ENCODE assay signal across 8 mouse cellular contexts in the genomic region with DNA sequence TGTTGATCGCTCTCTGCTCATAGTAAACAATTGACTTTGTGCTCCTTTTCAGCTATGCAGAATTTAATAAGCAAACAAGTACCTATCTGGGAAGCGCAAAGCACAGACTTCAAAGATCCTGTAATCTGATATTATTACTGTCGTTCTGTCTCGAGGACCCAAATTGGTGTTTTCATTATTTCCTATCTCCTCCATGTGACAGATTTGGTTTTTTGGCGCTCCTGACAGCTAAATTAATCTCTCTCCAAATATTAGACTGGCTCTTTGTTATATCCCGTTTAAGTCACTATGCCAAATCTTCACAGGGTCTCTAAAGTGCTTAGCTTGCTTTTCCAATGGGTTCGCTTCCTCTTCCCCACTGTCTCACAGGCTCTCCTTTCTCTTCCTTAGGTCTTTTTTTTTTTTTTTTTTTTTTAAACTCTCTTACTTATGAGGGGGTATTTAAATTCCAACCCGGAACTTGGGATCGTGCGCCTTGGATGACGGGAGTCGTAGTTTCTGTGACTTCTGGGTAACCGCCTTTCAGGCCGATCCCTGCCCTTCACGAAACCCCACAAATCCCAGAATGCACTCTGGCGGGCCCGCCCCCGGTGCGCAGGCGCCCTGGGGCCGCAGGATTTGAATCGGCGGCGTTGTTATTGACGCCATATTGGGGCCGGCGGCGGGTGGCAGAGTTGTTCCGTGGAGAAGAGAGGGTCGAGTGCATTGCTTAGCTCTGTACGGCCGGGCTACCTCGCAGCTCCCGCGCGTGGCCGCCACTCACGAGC. TPM values are rescaled to one million over a fixed set of nuclear protein-coding genes. Genes with fewer than 3 reads are reported as not detected.
DNase-seq lines count a peak whose midpoint lies in the region; ATAC-seq and TF ChIP-seq lines count a peak whose summit lies in the region.

No protein-coding gene starts in this region.

- TF ChIP-seq CTCF in kidney, adult 2 months (conservative IDR thresholded peaks at IDR 0.05; ENCODE audit: insufficient read depth, insufficient read length, low read depth, low read length): no peak
- TF ChIP-seq CTCF in spleen, adult 2 months (IDR thresholded peaks at IDR 0.05; ENCODE audit: extremely low read depth, insufficient read depth, insufficient read length, insufficient replicate concordance): no peak

- ATAC-seq in embryonic facial prominence, embryonic 13.5 days (ENCODE audit: insufficient number of reproducible peaks, insufficient read depth, low FRiP score, low TSS enrichment, low read depth): peak; percentile 91
- peak; percentile 96 for ATAC-seq in limb, embryonic 12.5 days (ENCODE audit: insufficient number of reproducible peaks, insufficient read depth, low FRiP score, low TSS enrichment, low read depth)
- ATAC-seq in midbrain, embryonic 15.5 days (replicated peaks): peak; percentile 95

- H3K27me3 ChIP-seq in embryonic facial prominence, embryonic 13.5 days: no peaks in the 10 kb centered on the region
- H3K27me3 ChIP-seq in kidney, adult 2 months (replicated peaks; ENCODE audit: control insufficient read depth, insufficient read depth, low read length): no peaks in the 10 kb centered on the region
- no peaks in the 10 kb centered on the region for H3K27me3 ChIP-seq in limb, embryonic 12.5 days
- H3K27me3 ChIP-seq in midbrain, embryonic 15.5 days (replicated peaks): no peaks in the 10 kb centered on the region
- no peaks in the 10 kb centered on the region; the same call in 1 of the 2 replicates for H3K27me3 ChIP-seq in spleen, adult 2 months (ENCODE audit: control insufficient read depth, insufficient read depth, low read length)

- DNase-seq in 3134 (ENCODE audit: extremely low read depth, insufficient read length, low spot score): peak; percentile 99
- peak; percentile 98 for DNase-seq in adrenal gland, postnatal 36 days
- DNase-seq in heart, adult 18-20 months: peak; percentile 98 to 99
- DNase-seq in kidney, adult 2 months: peak; percentile 99
- DNase-seq in spleen, adult 2 months (ENCODE audit: low read depth in 1 of 2, low spot score in 2 of 2): peak; percentile 85 to 96

- H3K9ac ChIP-seq in embryonic facial prominence, embryonic 13.5 days: peak overlapping the region; percentile 98
- H3K9ac ChIP-seq in limb, embryonic 12.5 days (replicated peaks): peak overlapping the region; percentile 97
- H3K9ac ChIP-seq in midbrain, embryonic 15.5 days: peak overlapping the region; percentile 99

- H3K4me1 ChIP-seq in embryonic facial prominence, embryonic 13.5 days: peaks cover 6% of the 10 kb centered on the region
- peaks cover 9% of the 10 kb centered on the region for H3K4me1 ChIP-seq in kidney, adult 2 months (ENCODE audit: control insufficient read depth, insufficient read depth, low read length)
- peaks cover 14% of the 10 kb centered on the region for H3K4me1 ChIP-seq in limb, embryonic 12.5 days (replicated peaks)
- peaks cover 23% of the 10 kb centered on the region for H3K4me1 ChIP-seq in midbrain, embryonic 15.5 days
- H3K4me1 ChIP-seq in spleen, adult 2 months (ENCODE audit: control insufficient read depth, insufficient read depth, insufficient read length): peaks cover 2% of the 10 kb centered on the region; the same call in 1 of the 2 replicates

- no peaks in the 10 kb centered on the region for H3K9me3 ChIP-seq in embryonic facial prominence, embryonic 13.5 days
- H3K9me3 ChIP-seq in limb, embryonic 12.5 days: no peaks in the 10 kb centered on the region
- H3K9me3 ChIP-seq in midbrain, embryonic 15.5 days: no peaks in the 10 kb centered on the region

- 2% methylated on average over 38 of the region's 38 CpGs for WGBS in embryonic facial prominence, embryonic 13.5 days
- WGBS in kidney, adult 2 months: 2% methylated on average over 38 of the region's 38 CpGs
- 3% methylated on average over 38 of the region's 38 CpGs for WGBS in limb, embryonic 12.5 days
- WGBS in midbrain, embryonic 15.5 days: 2% methylated on average over 38 of the region's 38 CpGs
- WGBS in spleen, adult 2 months: 3% methylated on average over 38 of the region's 38 CpGs

- H3K36me3 ChIP-seq in embryonic facial prominence, embryonic 13.5 days: peaks cover under 1% of the 10 kb centered on the region; the same call in 1 of the 2 replicates
- no peaks in the 10 kb centered on the region for H3K36me3 ChIP-seq in kidney, adult 2 months (ENCODE audit: control insufficient read depth, insufficient read depth, low read length)
- peaks cover under 1% of the 10 kb centered on the region; the same call in 1 of the 2 replicates for H3K36me3 ChIP-seq in limb, embryonic 12.5 days
- no peaks in the 10 kb centered on the region for H3K36me3 ChIP-seq in midbrain, embryonic 15.5 days (replicated peaks)
- no peaks in the 10 kb centered on the region for H3K36me3 ChIP-seq in spleen, adult 2 months (ENCODE audit: control insufficient read depth, insufficient read depth, low read length)

- peak; percentile 68 for TF ChIP-seq POLR2A in kidney, adult 2 months (IDR thresholded peaks at IDR 0.05; ENCODE audit: low read depth, low read length)
- peak; percentile 40; the same call in 1 of the 2 replicates for TF ChIP-seq POLR2A in spleen, adult 2 months (IDR thresholded peaks at IDR 0.05; ENCODE audit: low read depth, low read length)

- H3K4me3 ChIP-seq in embryonic facial prominence, embryonic 13.5 days: peak overlapping the region; percentile 97
- peak overlapping the region; percentile 86 for H3K4me3 ChIP-seq in kidney, adult 2 months (ENCODE audit: insufficient read depth, low read depth, low read length)
- H3K4me3 ChIP-seq in limb, embryonic 12.5 days (replicated peaks): peak overlapping the region; percentile 99
- peak overlapping the region; percentile 98 for H3K4me3 ChIP-seq in midbrain, embryonic 15.5 days
- peak overlapping the region; percentile 96 for H3K4me3 ChIP-seq in spleen, adult 2 months (ENCODE audit: extremely low read depth, insufficient read depth, insufficient read length)

- H3K4me2 ChIP-seq in embryonic facial prominence, embryonic 13.5 days: peak overlapping the region; percentile 71
- peak overlapping the region; percentile 57 for H3K4me2 ChIP-seq in limb, embryonic 12.5 days
- peak overlapping the region; percentile 55 for H3K4me2 ChIP-seq in midbrain, embryonic 15.5 days

- peak overlapping the region; percentile 96 for H3K27ac ChIP-seq in embryonic facial prominence, embryonic 13.5 days
- H3K27ac ChIP-seq in kidney, adult 2 months (ENCODE audit: insufficient read depth, low read depth, low read length): peak overlapping the region; percentile 89
- peak overlapping the region; percentile 95 for H3K27ac ChIP-seq in limb, embryonic 12.5 days
- H3K27ac ChIP-seq in midbrain, embryonic 15.5 days: peak overlapping the region; percentile 95
- peak overlapping the region; percentile 85 for H3K27ac ChIP-seq in spleen, adult 2 months (ENCODE audit: insufficient read depth, low read length)

RNA-seq across cellular contexts. Expression of a gene that starts 0.6 kb away (rescaled TPM):
- total RNA-seq in adrenal gland, postnatal 36 days (2021): 10 to 100 TPM; 79.8 to 86.1 TPM
- polyA plus RNA-seq in embryonic facial prominence, embryonic 13.5 days (2015; fragmentation: Nextera tagmentation; extraction: Ambion mirVana): 59.0 and 65.1 TPM in 2 replicates
- total RNA-seq in heart, adult 18-20 months (2021): 10 to 100 TPM; 56.7 to 62.5 TPM
- 24.6 and 25.6 TPM in 2 replicates for polyA plus RNA-seq in kidney, adult 2 months (2012; rRNA removed)
- 90.2 and 101 TPM in 2 replicates for polyA plus RNA-seq in limb, embryonic 12.5 days (2016; fragmentation: Nextera tagmentation; extraction: Ambion mirVana)
- polyA plus RNA-seq in midbrain, embryonic 15.5 days (2015; fragmentation: Nextera tagmentation; extraction: Ambion mirVana): 86.6 and 89.9 TPM in 2 replicates
- 15.9 and 22.0 TPM in 2 replicates for polyA plus RNA-seq in spleen, adult 2 months (2012; rRNA removed)

Comparison
In these comparisons a context has a peak if more than half of its experiments do, and no peak if none do; other contexts are left out.
1. Peak in every context shown above with its lines: DNase-seq, ATAC-seq, H3K4me3 ChIP-seq and H3K27ac ChIP-seq.